Comparison of ENCODE assay signal across 8 mouse cellular contexts in genomic region chr10:81173132-81173531, GRCm38 (mm10). TPM values are rescaled to one million over a fixed set of nuclear protein-coding genes. Genes with fewer than 3 reads are reported as not detected.
DNase-seq lines count a peak whose midpoint lies in the region; ATAC-seq lines count a peak whose summit lies in the region.

No protein-coding gene starts in this region.

- peaks cover 12% of the 10 kb centered on the region for H3K36me3 ChIP-seq in embryonic facial prominence, embryonic 10.5 days (replicated peaks)
- peaks cover 4% of the 10 kb centered on the region for H3K36me3 ChIP-seq in limb, embryonic 15.5 days
- peaks cover 7% of the 10 kb centered on the region; the same call in 1 of the 2 replicates for H3K36me3 ChIP-seq in midbrain, embryonic 15.5 days (replicated peaks)

- no peaks in the 10 kb centered on the region for H3K9me3 ChIP-seq in embryonic facial prominence, embryonic 10.5 days
- H3K9me3 ChIP-seq in limb, embryonic 15.5 days = no peaks in the 10 kb centered on the region
- no peaks in the 10 kb centered on the region for H3K9me3 ChIP-seq in midbrain, embryonic 15.5 days

- WGBS in embryonic facial prominence, embryonic 10.5 days = 4% methylated on average over 21 of the region's 21 CpGs
- WGBS in limb, embryonic 15.5 days = 4% methylated on average over 21 of the region's 21 CpGs
- 2% methylated on average over 21 of the region's 21 CpGs for WGBS in midbrain, embryonic 15.5 days

- H3K9ac ChIP-seq in limb, embryonic 15.5 days = no peak overlapping the region
- peak overlapping the region; percentile 43 for H3K9ac ChIP-seq in midbrain, embryonic 15.5 days

- H3K4me2 ChIP-seq in limb, embryonic 15.5 days = peak overlapping the region; percentile 32
- H3K4me2 ChIP-seq in midbrain, embryonic 15.5 days = peak overlapping the region; percentile 53

- peak overlapping the region; percentile 58 for H3K4me3 ChIP-seq in embryonic facial prominence, embryonic 10.5 days
- peak overlapping the region; percentile 11 for H3K4me3 ChIP-seq in limb, embryonic 15.5 days
- H3K4me3 ChIP-seq in midbrain, embryonic 15.5 days = peak overlapping the region; percentile 21

- H3K27me3 ChIP-seq in embryonic facial prominence, embryonic 10.5 days (replicated peaks; ENCODE audit: low read depth, poor library complexity, severe bottlenecking) = no peaks in the 10 kb centered on the region
- no peaks in the 10 kb centered on the region for H3K27me3 ChIP-seq in limb, embryonic 15.5 days
- H3K27me3 ChIP-seq in midbrain, embryonic 15.5 days (replicated peaks) = no peaks in the 10 kb centered on the region

- peak overlapping the region; percentile 98 for H3K27ac ChIP-seq in embryonic facial prominence, embryonic 10.5 days (replicated peaks)
- peak overlapping the region; percentile 91 for H3K27ac ChIP-seq in limb, embryonic 15.5 days
- peak overlapping the region; percentile 94 for H3K27ac ChIP-seq in midbrain, embryonic 15.5 days

- peaks cover 57% of the 10 kb centered on the region for H3K4me1 ChIP-seq in embryonic facial prominence, embryonic 10.5 days
- peaks cover 46% of the 10 kb centered on the region for H3K4me1 ChIP-seq in limb, embryonic 15.5 days
- peaks cover 53% of the 10 kb centered on the region for H3K4me1 ChIP-seq in midbrain, embryonic 15.5 days

- 0 out of 2 replicates have a peak, but pooled peaks have one; percentile 7 for ATAC-seq in limb, embryonic 15.5 days (ENCODE audit: insufficient number of reproducible peaks, low FRiP score, low TSS enrichment, low read depth)
- ATAC-seq in midbrain, embryonic 15.5 days (replicated peaks) = 0 out of 2 replicates have a peak, but pooled peaks have one; percentile 8

- DNase-seq in 3134 (ENCODE audit: extremely low read depth, insufficient read length, low spot score) = peak; percentile 88
- DNase-seq in adrenal gland, adult 8-10 months = peak; percentile 81
- DNase-seq in embryonic facial prominence, embryonic 10.5 days (ENCODE audit: low spot score) = peak; percentile 91
- DNase-seq in heart, adult 18-20 months = peak; percentile 82 to 90
- DNase-seq in kidney, adult 11 months = peak; percentile 72
- peak; percentile 74 to 84 for DNase-seq in spleen, adult 18-20 months

RNA-seq across cellular contexts. Expression of gene Eef2, which starts 3.3 kb away (rescaled TPM):
- 1,000 to 10,000 TPM; 1,447 to 1,655 (median 1,598) TPM for total RNA-seq in adrenal gland, adult 8-10 months (2022)
- 564 and 572 TPM in 2 replicates for polyA plus RNA-seq in embryonic facial prominence, embryonic 10.5 days (2016; fragmentation: Nextera tagmentation; extraction: Ambion mirVana)
- total RNA-seq in heart, adult 18-20 months (2021) = 1,000 to 10,000 TPM; 1,062 to 1,185 TPM
- polyA plus RNA-seq in limb, embryonic 15.5 days (2015; fragmentation: Nextera tagmentation; extraction: Ambion mirVana) = 564 and 615 TPM in 2 replicates
- 588 and 606 TPM in 2 replicates for polyA plus RNA-seq in midbrain, embryonic 15.5 days (2015; fragmentation: Nextera tagmentation; extraction: Ambion mirVana)

RNA-seq across cellular contexts. Expression of gene Pias4, which starts 5.4 kb away (rescaled TPM):
- total RNA-seq in adrenal gland, adult 8-10 months (2022) = 10 to 100 TPM; 22.8 to 32.5 (median 30.1) TPM
- polyA plus RNA-seq in embryonic facial prominence, embryonic 10.5 days (2016; fragmentation: Nextera tagmentation; extraction: Ambion mirVana) = 62.2 and 66.3 TPM in 2 replicates
- 10 to 100 TPM; 16.5 to 16.9 TPM for total RNA-seq in heart, adult 18-20 months (2021)
- 48.0 and 50.6 TPM in 2 replicates for polyA plus RNA-seq in limb, embryonic 15.5 days (2015; fragmentation: Nextera tagmentation; extraction: Ambion mirVana)
- polyA plus RNA-seq in midbrain, embryonic 15.5 days (2015; fragmentation: Nextera tagmentation; extraction: Ambion mirVana) = 59.2 and 66.3 TPM in 2 replicates

RNA-seq across cellular contexts. Expression of gene Dapk3, which starts 9.7 kb away (rescaled TPM):
- total RNA-seq in adrenal gland, adult 8-10 months (2022) = 10 to 100 TPM; 67.7 to 88.0 (median 81.8) TPM
- polyA plus RNA-seq in embryonic facial prominence, embryonic 10.5 days (2016; fragmentation: Nextera tagmentation; extraction: Ambion mirVana) = 51.5 and 53.2 TPM in 2 replicates
- 10 to 100 TPM; 29.9 to 34.5 TPM for total RNA-seq in heart, adult 18-20 months (2021)
- 45.7 and 53.5 TPM in 2 replicates for polyA plus RNA-seq in limb, embryonic 15.5 days (2015; fragmentation: Nextera tagmentation; extraction: Ambion mirVana)
- 66.3 and 67.3 TPM in 2 replicates for polyA plus RNA-seq in midbrain, embryonic 15.5 days (2015; fragmentation: Nextera tagmentation; extraction: Ambion mirVana)

RNA-seq across cellular contexts. Expression of gene 4930442H23Rik, which starts 10.5 kb away (rescaled TPM):
- total RNA-seq in adrenal gland, adult 8-10 months (2022) = not detected
- polyA plus RNA-seq in embryonic facial prominence, embryonic 10.5 days (2016; fragmentation: Nextera tagmentation; extraction: Ambion mirVana) = not detected in 2 replicates
- total RNA-seq in heart, adult 18-20 months (2021) = not detected
- polyA plus RNA-seq in limb, embryonic 15.5 days (2015; fragmentation: Nextera tagmentation; extraction: Ambion mirVana) = not detected in 2 replicates
- not detected in 2 replicates for polyA plus RNA-seq in midbrain, embryonic 15.5 days (2015; fragmentation: Nextera tagmentation; extraction: Ambion mirVana)

RNA-seq across cellular contexts. Expression of gene Nmrk2, which starts 28.7 kb away (rescaled TPM):
- not detected for total RNA-seq in adrenal gland, adult 8-10 months (2022)
- not detected in 2 replicates for polyA plus RNA-seq in embryonic facial prominence, embryonic 10.5 days (2016; fragmentation: Nextera tagmentation; extraction: Ambion mirVana)
- total RNA-seq in heart, adult 18-20 months (2021) = 1 to 10 TPM; 7.1 to 8.8 TPM
- polyA plus RNA-seq in limb, embryonic 15.5 days (2015; fragmentation: Nextera tagmentation; extraction: Ambion mirVana) = 0.41 and 1.3 TPM in 2 replicates
- 0.14 TPM in 1 of 2 replicates, not detected in the other for polyA plus RNA-seq in midbrain, embryonic 15.5 days (2015; fragmentation: Nextera tagmentation; extraction: Ambion mirVana)

Comparison
In these comparisons a context has a peak if more than half of its experiments do, and no peak if none do; other contexts are left out.
1. Peak in every context shown above with its lines: DNase-seq, ATAC-seq, H3K4me3 ChIP-seq and H3K27ac ChIP-seq.